Mouse (Mus musculus): ENCODE data around the gene P2ry6. TPM values are rescaled to one million over a fixed set of nuclear protein-coding genes. Genes with fewer than 3 reads are reported as not detected.

The P2ry6 gene
- total RNA-seq, 2 experiments from 2014 or later = 2.0 to 2.5 TPM

DNA sequence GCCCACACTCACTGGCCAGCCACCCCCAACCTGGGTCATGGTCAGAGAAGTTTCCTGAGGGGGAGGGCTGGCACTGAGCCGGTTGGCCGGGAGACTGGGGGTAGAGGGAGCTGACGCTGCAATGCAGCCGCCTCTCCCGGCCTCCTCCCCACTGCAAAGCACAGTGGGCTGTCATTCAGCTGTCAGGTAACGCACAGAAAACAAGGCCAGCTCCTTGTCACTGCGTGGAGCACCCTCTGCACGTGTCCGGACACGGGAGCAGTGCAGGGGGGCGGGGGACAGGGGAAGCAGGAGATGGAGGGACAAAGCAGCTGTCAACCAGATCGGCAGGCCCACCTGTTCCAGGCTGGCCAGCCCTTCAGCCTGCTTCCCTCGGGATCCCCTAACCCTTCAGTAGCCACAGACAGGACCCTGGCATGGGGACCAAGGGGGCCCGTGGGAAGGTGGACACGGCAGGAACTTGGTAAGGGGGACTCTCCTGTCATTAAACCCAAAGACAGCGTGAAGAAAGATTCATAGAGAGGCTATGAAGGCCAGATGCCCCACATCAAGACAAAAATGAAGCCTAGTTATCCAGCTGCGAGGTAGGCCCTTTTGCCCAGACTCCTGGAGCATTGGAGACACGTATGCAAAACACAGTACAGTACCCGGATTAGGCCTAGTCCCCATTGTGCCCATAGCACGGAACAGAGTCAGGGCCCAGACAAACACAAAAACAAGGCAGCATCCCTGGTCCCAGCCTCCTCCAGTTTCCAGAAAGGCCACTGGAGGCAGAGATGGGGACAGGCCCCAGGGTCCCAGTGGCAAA is 81.0 kb downstream of the P2ry6 start:
- intact Hi-C loops (cut with DNase I) = no loop called here
- DNase-seq = peak; percentile 66

Other genes starting within 250 kb of the P2ry6 start
- gene Relt, start 111.2 kb downstream of the P2ry6 start, total RNA-seq (2021) = 1 to 10 TPM; 6.3 to 7.4 TPM
- gene Arhgef17, start 42.5 kb downstream of the P2ry6 start, total RNA-seq (2021) = 10 to 100 TPM; 44.2 to 45.3 TPM
- 1 to 10 TPM; 1.2 to 1.3 TPM for gene P2ry2, start 38.2 kb upstream of the P2ry6 start, total RNA-seq (2021)
- gene Fchsd2, start 118.2 kb upstream of the P2ry6 start, total RNA-seq (2021) = 100 to 1,000 TPM; 107 to 122 TPM